In the genomic region with DNA sequence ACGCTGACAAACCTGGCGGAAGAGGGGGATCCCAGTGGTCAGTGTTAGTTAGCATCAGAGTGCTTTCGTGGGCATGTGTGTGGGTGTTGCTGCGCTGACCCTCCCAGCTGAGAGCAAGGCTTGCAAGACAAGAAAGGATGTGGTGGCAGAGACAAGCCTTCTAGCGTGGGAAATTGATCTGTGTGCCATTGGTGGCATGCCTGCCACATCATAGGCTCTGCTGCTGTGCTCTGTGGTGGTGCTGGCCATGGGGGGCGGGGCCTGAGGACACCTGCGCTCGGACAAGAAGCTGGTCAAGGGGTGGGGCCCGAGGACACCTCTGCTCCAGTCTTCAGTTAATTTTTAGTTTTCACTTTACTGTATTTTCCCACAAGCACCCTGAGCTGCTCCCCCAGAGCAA, we compare ENCODE assay signal across 23 mouse cellular contexts. TPM values are rescaled to one million over a fixed set of nuclear protein-coding genes. Genes with fewer than 3 reads are reported as not detected.
DNase-seq lines count a peak whose midpoint lies in the region; ATAC-seq lines count a peak whose summit lies in the region.
"Had no signal": no experiment of that assay in that cellular context is flagged by ENCODE, and none has a peak within 500 bp of the region (broad histone marks: within the 10 kb centered on the region; RNA-seq: fewer than 3 reads in every experiment).

No protein-coding gene starts in this region.

- no peak overlapping the region for H3K27ac ChIP-seq in intestine, embryonic 15.5 days
- H3K27ac ChIP-seq: forebrain, embryonic 13.5 days; hindbrain, embryonic 14.5 days; macrophage; neural tube, embryonic 12.5 days; stomach, postnatal 0 days had no signal

- H3K4me1 ChIP-seq in intestine, embryonic 15.5 days (replicated peaks), result peaks cover 7% of the 10 kb centered on the region

- H3K9me3 ChIP-seq in intestine, embryonic 15.5 days, result no peaks in the 10 kb centered on the region
- H3K9me3 ChIP-seq: forebrain, embryonic 13.5 days; neural tube, embryonic 12.5 days had no signal

- no peak overlapping the region for H3K9ac ChIP-seq in intestine, embryonic 15.5 days
- H3K9ac ChIP-seq: forebrain, embryonic 13.5 days; hindbrain, embryonic 14.5 days; neural tube, embryonic 12.5 days had no signal

- 0 out of 2 replicates have a peak, but pooled peaks cover 3% of the 10 kb centered on the region for H3K27me3 ChIP-seq in intestine, embryonic 15.5 days (replicated peaks)

- ATAC-seq in CD4-positive, CD25-positive, alpha-beta regulatory T cell, adult 4 months, result peak; percentile 71
- ATAC-seq in activated CD4-positive, CD25-positive, alpha-beta regulatory T cell, adult 4 months, result peak; percentile 64
- ATAC-seq in monocyte, adult 5-6 weeks (replicated peaks; ENCODE audit: insufficient number of reproducible peaks, low FRiP score, low TSS enrichment, poor library complexity, severe bottlenecking), result peak; percentile 55
- no peak for ATAC-seq in intestine, embryonic 15.5 days
- ATAC-seq: forebrain, embryonic 13.5 days; intestine, embryonic 16.5 days had no signal

- peak; percentile 56 for DNase-seq in thymus, postnatal 25 days
- no peak for DNase-seq in frontal cortex, postnatal 10 days (ENCODE audit: low spot score in 2 of 2)
- no peak for DNase-seq in urinary bladder, postnatal 25 days (ENCODE audit: low spot score)
- DNase-seq: adrenal gland, adult 2 months; cerebellum, adult 2 months; cerebellum, postnatal 25 days; gastrocnemius, postnatal 36 days; kidney, adult 9 months; kidney, postnatal 14 days had no signal

- no peaks in the 10 kb centered on the region for H3K36me3 ChIP-seq in intestine, embryonic 15.5 days
- H3K36me3 ChIP-seq: neural tube, embryonic 12.5 days had no signal

- no peak overlapping the region for H3K4me2 ChIP-seq in intestine, embryonic 15.5 days (replicated peaks)
- H3K4me2 ChIP-seq: forebrain, embryonic 13.5 days; hindbrain, embryonic 14.5 days; midbrain, embryonic 11.5 days; neural tube, embryonic 12.5 days had no signal

- no peak overlapping the region for H3K4me3 ChIP-seq in intestine, embryonic 15.5 days (replicated peaks)
- H3K4me3 ChIP-seq: forebrain, embryonic 13.5 days; neural tube, embryonic 12.5 days had no signal

- WGBS in intestine, embryonic 15.5 days, result 77% methylated on average over 9 of the region's 9 CpGs

RNA-seq across cellular contexts. Expression of gene Cd247, which starts 27.9 kb away (rescaled TPM):
- polyA plus RNA-seq in CD4-positive, CD25-positive, alpha-beta regulatory T cell, adult 4 months (2017; shearing (Covaris generic)), result 100 to 1,000 TPM; 443 to 540 TPM
- polyA plus RNA-seq in activated CD4-positive, CD25-positive, alpha-beta regulatory T cell, adult 4 months (2017; shearing (Covaris generic)), result 100 to 1,000 TPM; 370 TPM
- total RNA-seq in monocyte, adult 5-6 weeks (2017), result 43.0 to 147 TPM (median 60.9 TPM) in 3 replicates
- 0.33 and 0.39 TPM in 2 replicates for polyA plus RNA-seq in intestine, embryonic 15.5 days (2015; fragmentation: Nextera tagmentation; extraction: Ambion mirVana)
- total RNA-seq: layer of hippocampus, adult 18-20 months; layer of hippocampus, postnatal 14 days; left cerebral cortex, adult 8-10 months had no signal

RNA-seq across cellular contexts. Expression of gene Creg1, which starts 52.8 kb away (rescaled TPM):
- polyA plus RNA-seq in CD4-positive, CD25-positive, alpha-beta regulatory T cell, adult 4 months (2017; shearing (Covaris generic)), result 10 to 100 TPM; 17.4 to 25.9 TPM
- polyA plus RNA-seq in activated CD4-positive, CD25-positive, alpha-beta regulatory T cell, adult 4 months (2017; shearing (Covaris generic)), result 10 to 100 TPM; 24.1 to 24.2 TPM
- 97.4 to 180 TPM (median 175 TPM) in 3 replicates for total RNA-seq in monocyte, adult 5-6 weeks (2017)
- polyA plus RNA-seq in intestine, embryonic 15.5 days (2015; fragmentation: Nextera tagmentation; extraction: Ambion mirVana), result 101 and 124 TPM in 2 replicates

Comparison
In these comparisons a context has a peak if more than half of its experiments do, and no peak if none do; other contexts are left out.
1. RNA of gene Cd247, which starts 27.9 kb away (polyA plus RNA-seq): 443 to 540 TPM in CD4-positive, CD25-positive, alpha-beta regulatory T cell, adult 4 months and 370 TPM in activated CD4-positive, CD25-positive, alpha-beta regulatory T cell, adult 4 months; 0.33 to 0.39 TPM in intestine, embryonic 15.5 days; every median in the first group is over 100 times any median in the second.